Mouse (Mus musculus) bone marrow, adult 2 months (tissue): ENCODE results near the gene Bcas3.

Experiments
- CTCF ChIP-seq: fragments of 200-500 bp; IDR thresholded peaks from 2 replicates; pipeline ENCODE4 v1.5.1; 2011; ENCODE audit warnings: low read length, control low read depth; ENCODE audit not compliant: control insufficient read depth, insufficient read depth
- POLR2A ChIP-seq: fragments of 200-500 bp; IDR thresholded peaks from 2 replicates; pipeline ENCODE4 v1.6.1; 2011; ENCODE audit warnings: low read depth, mild to moderate bottlenecking, control low read depth, low read length, borderline replicate concordance; ENCODE audit not compliant: control insufficient read depth

DNA sequence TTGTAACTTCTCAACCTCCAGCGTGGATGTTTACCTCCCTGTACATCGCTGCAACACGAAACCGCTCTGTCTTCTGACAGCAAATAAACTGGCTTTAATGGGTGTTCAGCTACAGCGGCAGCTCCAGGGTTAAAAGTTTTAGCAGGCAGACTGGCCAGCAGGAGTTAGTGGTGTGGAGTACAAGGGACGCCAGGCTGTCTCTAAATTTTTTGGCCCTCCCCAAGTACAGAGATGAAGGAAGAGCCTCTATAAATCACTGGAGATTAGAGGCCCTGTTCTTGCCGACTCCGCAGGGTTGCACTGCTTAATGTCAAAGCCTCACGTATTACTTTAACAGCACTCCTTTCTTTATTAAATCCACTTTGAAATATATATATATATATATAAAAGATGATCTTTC is 384.3 kb downstream of the Bcas3 start:
- TF ChIP-seq CTCF = no peak
- TF ChIP-seq POLR2A = no peak
